Mouse (Mus musculus): ENCODE measurements around the gene Kcnj11. TPM values are rescaled to one million over a fixed set of nuclear protein-coding genes. Genes with fewer than 3 reads are reported as not detected.
A peak's percentile ranks its signal among the peaks of the same experiment; 100 is the strongest.

Kcnj11 gene
- polyA plus RNA-seq, 1 experiment = not detected

DNA sequence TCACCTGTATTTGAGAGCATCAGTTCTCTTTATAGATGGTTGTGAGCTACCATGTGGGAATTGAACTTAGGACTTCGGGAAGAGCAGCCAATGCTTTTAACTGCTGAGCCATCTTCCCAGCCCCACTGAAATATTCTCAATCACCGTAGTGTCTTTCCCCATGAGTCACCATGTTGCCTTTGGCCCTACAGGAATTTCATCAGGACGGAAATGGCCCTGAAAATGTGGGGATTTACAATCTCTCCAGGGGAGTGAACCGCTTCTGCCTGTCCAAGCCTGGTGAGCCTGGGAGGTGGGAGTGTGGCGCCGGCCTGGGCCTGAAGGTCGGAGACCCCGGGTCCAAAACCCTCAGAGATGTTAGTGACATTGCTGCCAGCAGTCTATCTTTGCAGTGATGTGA, 39.9 kb downstream of the Kcnj11 start:
- Histone ChIP-seq H3K27me3 (replicated peaks) (no peaks in the 10 kb centered on the region), H3K4me1 (peaks cover 37% of the 10 kb centered on the region), H3K36me3 (replicated peaks; ENCODE audit: low read length) (peaks cover 99% of the 10 kb centered on the region), H3K4me3 (replicated peaks) (no peak overlapping the region), H3K9me3 (no peaks in the 10 kb centered on the region)
- TF ChIP-seq GATA1 (IDR thresholded peaks at IDR 0.05; ENCODE audit: borderline replicate concordance, low read length) = no peak
- no peak for TF ChIP-seq FLI1 (IDR thresholded peaks at IDR 0.05; ENCODE audit: low read length)

DNA sequence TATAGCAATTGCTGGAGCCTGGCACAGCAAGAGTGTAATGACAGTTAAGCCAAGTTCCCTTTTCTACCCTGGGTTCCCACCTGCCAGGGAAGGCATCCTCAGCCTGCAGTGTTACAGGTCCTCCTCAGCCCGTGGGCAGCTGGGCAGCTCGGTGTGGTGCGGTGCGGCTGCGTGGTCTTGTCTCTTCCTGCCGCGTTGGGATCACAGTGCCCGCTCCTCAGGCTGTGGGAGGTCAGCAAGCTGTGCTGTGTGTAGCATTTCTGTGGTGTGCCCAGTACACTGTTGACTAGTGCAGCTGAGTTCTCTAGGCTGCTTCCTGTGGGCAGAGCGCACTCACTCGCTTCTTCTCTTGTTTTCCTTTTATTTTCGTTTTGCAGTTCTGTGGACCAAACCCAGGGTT, 41.7 kb downstream of the Kcnj11 start:
- TF ChIP-seq FLI1 (IDR thresholded peaks at IDR 0.05; ENCODE audit: low read length) (no peak), GATA1 (IDR thresholded peaks at IDR 0.05; ENCODE audit: borderline replicate concordance, low read length) (no peak)
- no peaks in the 10 kb centered on the region for H3K9me3 ChIP-seq
- peaks cover 29% of the 10 kb centered on the region for H3K4me1 ChIP-seq
- H3K27me3 ChIP-seq (replicated peaks) = no peaks in the 10 kb centered on the region
- H3K36me3 ChIP-seq (replicated peaks; ENCODE audit: low read length) = peaks cover 100% of the 10 kb centered on the region
- H3K4me3 ChIP-seq (replicated peaks) = peak overlapping the region; percentile 86

DNA sequence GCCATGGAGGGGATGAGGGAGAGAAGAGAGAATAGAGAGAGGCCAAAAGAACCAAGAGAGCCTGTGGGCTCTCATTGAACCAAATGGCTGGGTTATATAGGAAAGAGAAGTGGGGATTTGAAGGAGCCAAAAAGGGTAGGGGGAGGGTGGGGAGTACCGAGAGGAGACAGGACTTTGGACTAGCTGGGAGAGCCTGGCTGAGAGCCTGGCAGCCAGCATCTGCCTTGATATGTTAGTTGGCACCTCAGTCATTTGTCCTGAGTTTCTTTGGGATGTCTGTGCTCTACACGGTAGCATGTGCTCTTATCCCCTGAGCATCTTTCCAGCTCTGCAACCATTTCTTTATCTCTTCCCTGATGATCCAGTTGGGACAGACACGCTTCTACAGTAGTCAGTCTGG, 47.0 kb downstream of the Kcnj11 start:
- Histone ChIP-seq H3K4me1 (peaks cover 40% of the 10 kb centered on the region), H3K27me3 (replicated peaks) (no peaks in the 10 kb centered on the region), H3K9me3 (no peaks in the 10 kb centered on the region), H3K4me3 (replicated peaks) (no peak overlapping the region), H3K36me3 (replicated peaks; ENCODE audit: low read length) (peaks cover 95% of the 10 kb centered on the region)
- TF ChIP-seq GATA1 (IDR thresholded peaks at IDR 0.05; ENCODE audit: borderline replicate concordance, low read length) (no peak), FLI1 (IDR thresholded peaks at IDR 0.05; ENCODE audit: low read length) (no peak)

DNA sequence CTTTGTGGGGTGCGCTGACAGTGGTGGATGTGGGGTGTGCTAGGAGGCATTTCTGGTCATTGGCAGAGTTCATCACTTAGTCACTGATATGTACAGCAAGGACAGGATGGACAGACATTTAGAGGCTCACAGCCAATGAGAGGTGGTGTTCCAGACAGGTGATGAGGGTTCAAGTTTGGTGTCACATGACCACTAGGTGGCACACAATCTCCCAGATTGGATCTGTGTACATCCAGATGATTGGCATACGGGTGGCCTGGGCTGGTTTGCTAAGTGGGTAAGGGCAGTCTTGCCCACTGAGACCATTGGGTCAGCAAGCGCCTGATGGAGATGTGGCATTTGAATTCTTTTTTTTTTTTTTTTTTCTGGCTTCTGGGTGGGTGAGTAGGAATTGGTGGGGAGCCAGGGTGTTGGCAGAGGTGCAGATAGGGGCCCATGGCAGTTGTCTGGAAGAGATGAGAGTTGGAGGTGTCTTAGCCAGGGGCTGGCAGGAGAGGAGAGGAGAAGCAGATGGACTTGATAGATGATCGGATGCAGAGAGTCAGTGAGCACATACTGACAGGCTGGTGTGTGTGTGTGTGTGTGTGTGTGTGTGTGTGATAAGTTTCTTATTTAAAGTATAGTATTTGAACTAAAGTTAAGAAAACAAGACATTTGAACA, 48.3 kb downstream of the Kcnj11 start:
- peaks cover 95% of the 10 kb centered on the region for H3K36me3 ChIP-seq (replicated peaks; ENCODE audit: low read length)
- no peaks in the 10 kb centered on the region for H3K9me3 ChIP-seq
- no peaks in the 10 kb centered on the region for H3K27me3 ChIP-seq (replicated peaks)
- H3K4me1 ChIP-seq = peaks cover 46% of the 10 kb centered on the region
- no peak overlapping the region for H3K4me3 ChIP-seq (replicated peaks)
- TF ChIP-seq FLI1 (IDR thresholded peaks at IDR 0.05; ENCODE audit: low read length) = no peak
- no peak for TF ChIP-seq GATA1 (IDR thresholded peaks at IDR 0.05; ENCODE audit: borderline replicate concordance, low read length)

DNA sequence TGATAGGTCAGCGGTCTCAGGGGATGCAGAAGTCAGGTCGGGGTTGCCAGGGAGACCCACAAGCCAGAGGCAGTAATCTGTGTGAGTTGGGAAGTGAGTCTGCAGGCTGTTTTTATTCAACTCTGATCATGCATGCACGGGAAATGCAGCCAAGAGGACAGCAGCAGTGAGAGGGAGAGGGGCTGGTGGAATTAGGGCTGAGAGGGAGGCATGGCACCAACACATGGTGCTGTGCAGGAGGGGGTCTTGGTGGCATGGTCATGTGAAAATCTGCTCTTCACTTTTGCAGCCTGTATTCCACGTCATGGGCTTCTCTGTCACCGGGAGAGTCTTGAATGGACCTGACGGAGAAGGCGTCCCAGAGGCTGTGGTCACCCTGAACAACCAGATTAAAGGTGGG, 50.6 kb downstream of the Kcnj11 start:
- Histone ChIP-seq H3K27me3 (replicated peaks) (no peaks in the 10 kb centered on the region), H3K36me3 (replicated peaks; ENCODE audit: low read length) (peaks cover 93% of the 10 kb centered on the region), H3K9me3 (no peaks in the 10 kb centered on the region), H3K4me3 (replicated peaks) (no peak overlapping the region), H3K4me1 (peaks cover 37% of the 10 kb centered on the region)
- TF ChIP-seq GATA1 (IDR thresholded peaks at IDR 0.05; ENCODE audit: borderline replicate concordance, low read length) = no peak

DNA sequence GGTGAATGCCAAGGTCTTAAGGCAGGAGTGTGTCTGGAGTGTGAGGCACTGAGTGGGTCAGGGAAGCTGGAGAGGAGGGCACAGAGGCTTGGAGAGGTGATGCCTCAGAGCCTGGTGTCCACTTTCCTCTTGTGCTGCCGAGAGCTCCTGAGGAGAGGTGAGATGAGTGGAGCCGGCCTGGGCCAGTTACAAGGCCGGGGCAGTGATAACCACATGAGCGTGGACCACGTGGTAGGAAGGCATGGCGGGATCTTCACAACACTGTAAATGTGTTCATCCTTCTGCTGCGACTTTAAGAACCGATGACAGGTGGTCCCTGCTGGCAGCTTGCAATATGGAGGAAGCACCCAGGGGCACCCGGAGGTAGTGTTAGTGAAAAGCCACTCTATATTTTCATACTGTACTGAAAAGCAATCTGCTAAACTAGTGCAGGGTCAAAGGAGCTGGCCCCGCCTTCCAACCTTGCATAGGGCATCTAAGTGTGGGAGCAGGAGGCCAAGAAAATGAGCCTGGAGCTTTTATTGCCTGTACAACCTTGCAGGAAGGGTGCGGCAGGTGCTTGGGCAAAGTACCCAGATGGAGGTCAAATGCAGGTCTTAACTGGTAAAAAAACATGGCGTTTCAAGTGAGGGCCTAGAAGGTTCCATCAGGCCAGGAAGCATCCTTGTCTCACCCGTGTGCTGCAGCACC, 52.5 kb downstream of the Kcnj11 start:
- no peaks in the 10 kb centered on the region for H3K27me3 ChIP-seq (replicated peaks)
- no peaks in the 10 kb centered on the region for H3K9me3 ChIP-seq
- H3K4me1 ChIP-seq = peaks cover 35% of the 10 kb centered on the region
- TF ChIP-seq FLI1 (IDR thresholded peaks at IDR 0.05; ENCODE audit: low read length) (no peak), GATA1 (IDR thresholded peaks at IDR 0.05; ENCODE audit: borderline replicate concordance, low read length) (no peak)
- peaks cover 93% of the 10 kb centered on the region for H3K36me3 ChIP-seq (replicated peaks; ENCODE audit: low read length)
- no peak overlapping the region for H3K4me3 ChIP-seq (replicated peaks)

DNA sequence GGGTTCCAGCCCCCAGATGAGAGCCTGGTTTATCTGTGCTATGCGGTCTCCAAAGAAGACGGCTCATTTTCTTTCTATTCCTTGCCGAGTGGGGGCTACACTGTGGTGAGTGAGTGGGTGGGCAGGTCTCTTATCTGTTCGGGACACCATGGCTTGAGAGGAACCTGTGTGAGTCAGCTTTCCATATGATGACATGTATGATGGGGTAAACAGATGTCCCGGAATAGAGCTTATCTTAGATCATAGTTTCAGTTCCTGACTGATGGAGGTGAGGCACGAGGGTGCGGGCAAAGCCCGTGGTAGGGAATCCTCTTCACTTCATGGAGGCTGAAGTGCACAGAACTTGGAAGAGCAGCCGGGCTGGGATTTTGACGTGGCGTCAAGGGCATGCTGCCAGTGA, 54.7 kb downstream of the Kcnj11 start:
- no peaks in the 10 kb centered on the region for H3K27me3 ChIP-seq (replicated peaks)
- TF ChIP-seq GATA1 (IDR thresholded peaks at IDR 0.05; ENCODE audit: borderline replicate concordance, low read length) (no peak), FLI1 (IDR thresholded peaks at IDR 0.05; ENCODE audit: low read length) (no peak)
- H3K9me3 ChIP-seq = no peaks in the 10 kb centered on the region
- no peak overlapping the region for H3K4me3 ChIP-seq (replicated peaks)
- H3K4me1 ChIP-seq = peaks cover 50% of the 10 kb centered on the region
- H3K36me3 ChIP-seq (replicated peaks; ENCODE audit: low read length) = peaks cover 96% of the 10 kb centered on the region

DNA sequence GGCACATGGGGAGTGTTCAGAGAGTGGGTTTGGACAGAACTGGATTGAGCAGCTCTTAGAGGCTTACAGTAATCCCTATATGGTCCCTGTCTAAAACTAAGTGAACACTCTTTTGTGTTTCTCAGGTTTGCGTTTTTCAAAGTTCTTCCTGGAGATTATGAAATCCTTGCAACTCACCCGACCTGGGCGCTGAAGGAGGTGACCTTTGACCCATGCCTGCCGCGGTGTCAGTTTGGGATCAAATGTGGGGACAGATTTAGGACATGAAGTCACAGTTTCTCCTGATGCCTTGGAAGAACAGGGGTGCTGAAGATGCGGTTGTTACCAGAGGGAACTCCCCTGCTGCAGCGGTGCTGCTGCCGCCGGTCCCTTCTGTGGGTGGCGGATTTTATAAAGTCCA, 56.5 kb downstream of the Kcnj11 start:
- Histone ChIP-seq H3K27me3 (replicated peaks) (no peaks in the 10 kb centered on the region), H3K4me1 (peaks cover 54% of the 10 kb centered on the region), H3K9me3 (no peaks in the 10 kb centered on the region), H3K4me3 (replicated peaks) (no peak overlapping the region), H3K36me3 (replicated peaks; ENCODE audit: low read length) (peaks cover 97% of the 10 kb centered on the region)
- TF ChIP-seq FLI1 (IDR thresholded peaks at IDR 0.05; ENCODE audit: low read length) (no peak), GATA1 (IDR thresholded peaks at IDR 0.05; ENCODE audit: borderline replicate concordance, low read length) (no peak)

Other genes starting within 250 kb of the Kcnj11 start
- gene Kdelr1, start 228.0 kb downstream of the Kcnj11 start, polyA plus RNA-seq (2012; ENCODE audit: insufficient read depth, low replicate concordance) = 331 and 1,292 TPM in 2 replicates
- 0.31 and 2.6 TPM in 2 replicates for gene Grin2d, start 222.4 kb downstream of the Kcnj11 start, polyA plus RNA-seq (2012; ENCODE audit: insufficient read depth, low replicate concordance)
- 2.7 and 6.4 TPM in 2 replicates for gene Syngr4, start 204.1 kb downstream of the Kcnj11 start, polyA plus RNA-seq (2012; ENCODE audit: insufficient read depth, low replicate concordance)
- 19.2 and 32.5 TPM in 2 replicates for gene Tmem143, start 203.8 kb downstream of the Kcnj11 start, polyA plus RNA-seq (2012; ENCODE audit: insufficient read depth, low replicate concordance)
- 176 and 453 TPM in 2 replicates for gene Emp3, start 179.4 kb downstream of the Kcnj11 start, polyA plus RNA-seq (2012; ENCODE audit: insufficient read depth, low replicate concordance)
- 0.82 TPM in 1 of 2 replicates, not detected in the other for gene Ccdc114, start 176.7 kb downstream of the Kcnj11 start, polyA plus RNA-seq (2012; ENCODE audit: insufficient read depth, low replicate concordance)
- gene Abcc6, start 70.5 kb downstream of the Kcnj11 start, polyA plus RNA-seq (2012; ENCODE audit: insufficient read depth, low replicate concordance) = not detected in 2 replicates
- gene Nomo1, start 67.1 kb downstream of the Kcnj11 start, polyA plus RNA-seq (2012; ENCODE audit: insufficient read depth, low replicate concordance) = 172 and 218 TPM in 2 replicates
- not detected in 2 replicates for gene Abcc8, start 79.3 kb upstream of the Kcnj11 start, polyA plus RNA-seq (2012; ENCODE audit: insufficient read depth, low replicate concordance)
- not detected in 2 replicates for gene Ush1c, start 137.7 kb upstream of the Kcnj11 start, polyA plus RNA-seq (2012; ENCODE audit: insufficient read depth, low replicate concordance)
- not detected in 2 replicates for gene Otog, start 140.2 kb upstream of the Kcnj11 start, polyA plus RNA-seq (2012; ENCODE audit: insufficient read depth, low replicate concordance)